Mouse (Mus musculus) common myeloid progenitor, adult 5-6 weeks (primary cell): Measurements from ENCODE around the gene Hoxa7. TPM values are rescaled to one million over a fixed set of nuclear protein-coding genes. Genes with fewer than 3 reads are reported as not detected.

Experiments
- ATAC-seq: replicated peaks from 2 replicates; pipeline ENCODE4 v1.8.0; 2016; ENCODE audit warnings: low read depth, mild to moderate bottlenecking, moderate TSS enrichment, inconsistent platforms; ENCODE audit not compliant: poor library complexity, severe bottlenecking
- total RNA-seq: library from RNA; stranded (forward); fragments of 200-1000, 187-1606 nt; gene quantifications from 2 replicates; pipeline ENCODE4 v1.2.3, GENCODE M21; 2017

Hoxa7 gene
- total RNA-seq, 1 experiment from 2014 or later: 17.7 TPM

- no peak for ATAC-seq
These were observed 6.6 kb downstream of the Hoxa7 start for GRCm38 (mm10) chr6:52215070-52215469.

DNA sequence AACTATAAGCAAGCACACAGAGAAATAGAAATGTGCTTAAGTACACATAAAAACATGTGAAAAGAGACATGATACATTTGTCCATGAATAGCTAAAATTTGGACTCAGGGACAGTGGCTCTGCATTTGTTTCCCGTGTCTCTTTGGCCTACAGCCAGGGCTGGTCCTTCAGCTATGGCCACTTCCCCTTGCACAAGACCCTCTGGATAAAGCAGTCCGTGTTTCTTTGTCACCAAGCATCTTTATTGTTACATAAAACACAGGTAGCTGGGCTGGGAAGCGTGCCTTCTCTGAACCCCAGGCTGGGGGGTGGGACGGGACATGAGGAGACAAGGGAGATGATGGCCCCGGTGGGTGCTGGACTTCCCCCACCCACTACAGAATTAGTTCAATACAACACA is 7.4 kb downstream of the Hoxa7 start:
- ATAC-seq: no peak

- ATAC-seq: peak; percentile 20
These were observed 8.3 kb downstream of the Hoxa7 start, which contains the start of the genes Hoxa3 and Gm28308 for GRCm38 (mm10) chr6:52213119-52213986. Gene Hoxa3 (minus strand): TSS chr6:52213336. Gene Gm28308 (minus strand): TSS chr6:52213339.

DNA sequence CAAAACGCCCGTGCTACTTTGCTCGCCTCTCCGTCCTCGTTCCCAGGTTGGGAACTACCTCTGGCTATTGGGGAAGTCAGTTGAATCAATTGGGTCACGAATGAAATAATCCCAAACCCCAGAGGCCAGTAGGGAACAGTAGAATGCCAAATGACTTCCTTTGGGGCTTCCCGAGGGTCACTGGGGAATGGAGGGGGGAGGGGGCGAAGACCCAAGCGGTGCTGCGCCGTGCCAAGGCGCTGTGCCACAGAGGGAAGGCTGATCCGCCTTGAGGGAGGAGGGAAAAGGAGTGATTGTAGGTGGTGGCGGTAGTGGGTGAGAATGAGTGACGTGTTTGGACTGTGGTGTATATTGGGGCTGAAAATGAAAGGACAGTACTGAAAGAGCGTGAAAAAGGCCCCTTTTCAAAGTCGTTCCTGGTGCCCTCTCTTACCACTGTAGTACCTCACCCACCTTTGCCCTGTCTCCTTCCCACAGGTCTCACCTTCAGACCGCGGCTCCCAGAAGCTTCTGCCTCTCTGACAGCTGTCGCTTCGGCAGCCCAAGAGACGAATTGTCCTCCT is 9.0 kb downstream of the Hoxa7 start:
- peak; percentile 29 for ATAC-seq

GRCm38 (mm10) chr6:52211961-52212360 is 9.7 kb downstream of the Hoxa7 start:
- ATAC-seq: 0 out of 2 replicates have a peak, but pooled peaks have one; percentile 2

- peak; percentile 68 for ATAC-seq
These were observed 10.3 kb downstream of the Hoxa7 start for GRCm38 (mm10) chr6:52211170-52211935.

GRCm38 (mm10) chr6:52209685-52210046 is 12.0 kb downstream of the Hoxa7 start:
- ATAC-seq: no peak

DNA sequence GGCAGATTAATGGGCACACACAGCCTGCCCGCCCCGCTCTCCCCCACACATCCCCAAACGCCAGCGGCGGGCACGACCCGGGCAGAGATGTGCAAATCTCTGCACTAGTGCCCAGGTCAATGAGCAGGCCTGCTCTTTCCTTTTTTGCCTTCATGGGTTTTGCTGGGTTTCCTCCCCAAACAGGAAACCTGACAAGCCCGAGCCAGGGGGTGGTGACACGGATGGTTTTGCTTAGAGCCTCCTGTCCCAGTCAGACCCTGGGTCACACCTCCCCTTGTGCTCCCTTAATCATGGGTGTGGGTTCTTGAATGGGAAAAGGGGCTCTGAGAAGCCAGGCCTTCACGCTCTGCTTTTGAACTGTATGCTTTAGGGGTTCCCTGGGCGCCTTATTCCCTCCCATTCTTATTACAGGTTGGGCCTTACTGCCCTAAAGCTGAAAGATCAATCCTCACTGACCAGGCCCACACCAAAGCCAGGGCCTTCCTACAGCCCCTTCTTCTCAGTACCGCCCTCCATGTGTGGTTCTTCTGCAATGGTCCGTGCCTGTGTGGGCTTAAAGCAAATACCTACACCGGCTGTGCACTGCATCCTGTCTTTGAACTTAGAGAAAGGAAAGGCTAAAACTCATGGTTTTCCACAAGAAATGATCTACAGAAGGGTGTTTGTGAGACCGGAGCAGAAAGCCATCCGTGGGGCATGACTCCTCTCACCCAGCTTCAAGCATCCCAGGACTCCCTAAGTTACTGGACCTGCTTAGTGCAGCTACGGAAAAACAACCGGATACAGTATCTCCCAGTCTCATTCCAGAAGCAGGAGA is 12.6 kb downstream of the Hoxa7 start:
- no peak for ATAC-seq

DNA sequence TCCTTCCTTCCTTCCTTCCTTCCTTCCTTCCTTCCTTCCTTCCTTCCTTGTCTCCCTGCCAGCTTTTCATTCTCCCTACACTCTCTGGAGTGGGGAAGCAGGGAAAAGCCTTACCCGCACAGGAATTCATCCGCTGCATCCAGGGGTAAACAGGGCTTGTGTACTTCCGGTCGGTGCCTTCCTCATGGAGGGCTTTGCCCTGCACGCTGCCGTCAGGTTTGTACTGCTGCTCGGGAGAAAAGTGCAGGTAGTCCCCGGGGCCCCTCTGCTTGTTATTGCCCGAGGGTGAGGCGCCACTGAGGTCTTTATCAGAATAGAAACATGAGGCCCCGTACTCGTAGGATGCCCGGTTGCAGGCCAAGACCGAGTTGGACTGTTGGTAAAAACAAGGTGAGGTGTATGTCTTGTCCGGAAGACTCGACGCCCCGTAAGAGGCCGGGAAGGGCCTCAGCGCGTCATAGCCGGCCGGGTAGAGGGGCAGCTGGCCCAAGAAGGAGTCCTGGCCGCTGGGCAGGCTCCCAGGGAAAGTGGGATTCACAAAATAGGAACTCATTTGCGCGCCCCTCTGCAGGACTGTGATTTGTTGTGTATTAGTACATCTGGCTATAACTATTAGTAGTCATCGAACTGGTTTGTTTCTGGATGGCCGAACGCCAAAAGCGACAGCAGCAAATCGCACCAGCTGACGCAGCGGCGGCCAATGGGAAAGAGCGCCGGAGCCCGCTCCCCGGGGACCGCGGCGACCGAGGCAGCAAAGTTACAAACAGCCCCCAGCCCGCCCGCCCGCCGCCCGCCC is 13.4 kb downstream of the Hoxa7 start, which contains the start of gene Hoxa6:
TSS of gene Hoxa6 (minus strand) at position 651 of the 796 bp plus-strand sequence.
- no peak for ATAC-seq

DNA sequence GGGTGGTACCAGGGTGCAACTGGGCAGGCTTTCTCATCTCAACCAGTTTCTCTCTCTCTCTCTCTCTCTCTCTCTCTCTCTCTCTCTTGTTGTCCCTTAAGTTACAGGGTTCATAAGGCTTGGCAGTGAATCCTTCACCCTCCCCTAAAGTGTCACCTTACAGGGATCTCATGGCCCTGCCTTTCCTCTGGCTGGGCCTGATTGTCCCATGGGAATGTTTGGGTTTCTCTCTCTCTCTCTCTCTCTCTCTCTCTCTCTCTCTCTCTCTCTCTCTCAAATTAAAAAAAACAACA is 14.0 kb downstream of the Hoxa7 start:
- no peak for ATAC-seq

GRCm38 (mm10) chr6:52206882-52207683 is 14.6 kb downstream of the Hoxa7 start:
- ATAC-seq: no peak

DNA sequence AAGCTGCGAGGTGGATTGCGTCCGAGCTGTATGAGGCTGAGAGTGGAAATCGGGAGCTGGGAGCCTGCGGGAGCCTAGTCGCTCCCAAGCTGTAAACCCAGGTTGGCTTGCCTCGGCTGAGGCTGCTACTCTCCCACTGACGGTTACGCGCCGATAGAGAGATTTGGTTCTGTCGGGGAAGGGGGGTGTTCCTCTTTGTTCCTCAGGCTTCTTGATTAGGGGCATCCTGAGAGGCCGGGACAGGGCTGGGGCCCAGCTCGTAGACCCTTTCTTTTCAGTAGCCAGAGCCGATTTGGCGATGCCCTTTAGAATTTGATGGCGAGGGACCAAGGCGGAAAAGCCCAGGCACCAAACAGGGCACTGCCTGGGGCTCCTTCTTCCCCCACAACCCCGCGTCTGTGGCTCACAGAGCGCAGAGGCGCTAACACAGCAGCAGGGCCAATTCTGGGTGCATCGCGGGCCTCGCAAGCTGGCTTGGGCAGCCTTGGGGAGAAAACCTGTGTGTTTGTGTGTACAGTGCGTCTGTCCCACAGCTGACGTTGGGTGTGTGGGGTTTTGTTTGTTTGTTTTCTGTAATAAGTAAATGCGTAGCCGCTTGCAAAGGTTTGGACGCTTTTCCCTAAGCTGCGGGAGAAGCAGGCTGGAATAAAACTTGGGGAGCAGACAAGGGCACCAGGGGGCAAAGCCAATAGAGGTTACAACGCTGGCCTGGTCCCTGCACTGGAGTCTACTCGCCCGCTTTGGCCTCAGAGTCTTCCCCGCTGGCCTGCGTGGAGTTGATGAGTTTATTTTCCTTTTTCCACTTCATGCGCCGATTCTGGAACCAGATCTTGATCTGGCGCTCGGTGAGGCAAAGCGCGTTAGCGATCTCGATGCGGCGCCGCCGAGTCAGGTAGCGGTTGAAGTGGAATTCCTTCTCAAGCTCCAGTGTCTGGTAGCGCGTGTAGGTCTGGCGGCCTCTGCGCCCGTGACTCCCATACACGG is 15.7 kb downstream of the Hoxa7 start:
- no peak for ATAC-seq

GRCm38 (mm10) chr6:52205221-52205620 is 16.4 kb downstream of the Hoxa7 start:
- no peak for ATAC-seq

GRCm38 (mm10) chr6:52204050-52204752 is 17.5 kb downstream of the Hoxa7 start, which contains the start of gene Hoxa5:
Gene Hoxa5 (minus strand): TSS chr6:52204587.
- peak; percentile 40; the same call in 1 of the 2 replicates for ATAC-seq

GRCm38 (mm10) chr6:52203371-52204049 is 18.1 kb downstream of the Hoxa7 start:
- ATAC-seq: no peak

GRCm38 (mm10) chr6:52203121-52203370 is 18.6 kb downstream of the Hoxa7 start:
- no peak for ATAC-seq
